Mouse (Mus musculus) erythroblast, embryonic 14.5 days (primary cell): ENCODE measurements around the gene Kazald1. TPM values are rescaled to one million over a fixed set of nuclear protein-coding genes. Genes with fewer than 3 reads are reported as not detected.

Source experiments
- H3K27me3 ChIP-seq: 2 replicates; pipeline ENCODE4 v1.6.1; 2012; ENCODE audit warnings: inconsistent platforms; ENCODE audit not compliant: control insufficient read depth
- H3K36me3 ChIP-seq: 2 replicates; pipeline ENCODE4 v1.6.1; 2012; ENCODE audit warnings: mild to moderate bottlenecking, inconsistent platforms; ENCODE audit not compliant: control insufficient read depth
- H3K4me1 ChIP-seq: 2 replicates; pipeline ENCODE4 v1.6.1; 2012; ENCODE audit warnings: inconsistent platforms; ENCODE audit not compliant: control insufficient read depth
- H3K4me3 ChIP-seq: replicated peaks from 2 replicates; pipeline ENCODE3; 2012; ENCODE audit warnings: moderate library complexity, mild to moderate bottlenecking, inconsistent platforms
- H3K9me3 ChIP-seq: 2 replicates; pipeline ENCODE4 v1.6.1; 2012; ENCODE audit warnings: low read length, inconsistent platforms, mixed read lengths; ENCODE audit not compliant: control insufficient read depth
- GATA1 ChIP-seq: IDR thresholded peaks from 2 replicates; pipeline ENCODE4 v1.6.1; 2012; ENCODE audit warnings: low read length, inconsistent platforms, mixed read lengths
- TAL1 ChIP-seq: IDR thresholded peaks from 3 replicates; pipeline ENCODE4 v1.6.1; 2012; ENCODE audit warnings: low read length, inconsistent platforms, mixed read lengths
- polyA plus RNA-seq: library from polyadenylated mRNA; stranded (reverse); fragments of >175 nt; gene quantifications from 2 replicates; pipeline ENCODE4 v1.2.3, GENCODE M21; 2012

Gene Kazald1
- polyA plus RNA-seq, 1 experiment: not detected

DNA sequence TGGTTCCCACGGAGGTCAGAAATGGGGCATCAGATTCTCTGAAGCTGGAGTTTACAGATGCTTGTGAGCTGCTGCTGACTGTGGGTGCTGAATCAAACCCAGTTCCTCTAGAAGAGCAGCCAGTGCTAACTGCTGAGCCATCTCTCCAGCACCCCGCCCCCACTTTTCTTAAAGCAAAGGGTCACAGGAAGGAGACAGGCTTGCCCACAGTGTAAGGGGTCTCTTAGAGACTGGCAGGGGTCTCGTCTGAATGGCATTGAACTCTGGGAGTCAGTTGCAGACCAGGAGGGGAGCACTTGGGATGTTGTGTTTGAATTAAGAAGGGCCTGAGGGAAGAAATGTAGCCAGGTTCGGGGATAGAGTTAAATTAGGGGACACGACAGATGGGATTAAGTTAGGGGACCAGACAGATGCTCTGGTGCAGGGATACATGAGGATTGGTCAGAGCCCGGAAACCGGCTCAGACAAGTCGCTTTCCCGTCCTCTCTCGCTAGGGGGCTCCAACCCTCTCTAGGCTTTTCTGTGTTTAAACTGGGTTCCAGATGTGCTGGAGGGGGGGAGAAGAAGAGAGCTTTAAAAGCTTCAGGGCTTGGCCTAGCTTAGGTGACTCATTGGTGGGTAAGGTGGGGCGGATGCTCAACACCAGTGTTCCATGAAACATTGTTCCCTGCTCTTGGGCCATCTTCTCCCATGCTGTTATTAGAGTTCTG is 7.0 kb downstream of the Kazald1 start:
- H3K4me1 ChIP-seq: peaks cover 12% of the 10 kb centered on the region
- H3K9me3 ChIP-seq: peaks cover 17% of the 10 kb centered on the region; the same call in 1 of the 2 replicates
- TF ChIP-seq TAL1: no peak
- no peak for TF ChIP-seq GATA1
- no peak overlapping the region for H3K4me3 ChIP-seq
- peaks cover 87% of the 10 kb centered on the region for H3K27me3 ChIP-seq
- H3K36me3 ChIP-seq: no peaks in the 10 kb centered on the region

DNA sequence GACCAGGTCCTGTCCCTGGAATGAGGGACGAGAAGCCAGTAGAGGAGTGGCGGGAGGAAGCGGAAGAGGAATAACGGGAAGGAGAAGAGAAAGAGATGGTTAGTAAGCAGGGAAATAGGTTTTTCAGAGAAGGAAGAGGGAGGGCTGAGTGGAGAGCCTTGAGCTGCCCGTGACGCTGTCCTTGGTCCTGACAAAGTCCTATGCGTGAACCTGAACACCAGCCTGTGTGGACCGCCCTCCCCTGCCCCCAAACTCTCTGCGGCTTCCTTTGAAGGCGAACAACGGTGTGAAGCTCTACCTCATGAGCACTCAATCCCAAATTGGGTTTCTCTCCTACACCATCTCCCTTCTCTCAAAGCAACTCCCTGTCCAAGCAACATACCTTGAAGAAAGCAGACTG is 22.8 kb downstream of the Kazald1 start:
- Histone ChIP-seq H3K4me1 (no peaks in the 10 kb centered on the region), H3K4me3 (no peak overlapping the region), H3K36me3 (no peaks in the 10 kb centered on the region), H3K27me3 (peaks cover 7% of the 10 kb centered on the region), H3K9me3 (no peaks in the 10 kb centered on the region)
- TF ChIP-seq GATA1 (no peak), TAL1 (no peak)

DNA sequence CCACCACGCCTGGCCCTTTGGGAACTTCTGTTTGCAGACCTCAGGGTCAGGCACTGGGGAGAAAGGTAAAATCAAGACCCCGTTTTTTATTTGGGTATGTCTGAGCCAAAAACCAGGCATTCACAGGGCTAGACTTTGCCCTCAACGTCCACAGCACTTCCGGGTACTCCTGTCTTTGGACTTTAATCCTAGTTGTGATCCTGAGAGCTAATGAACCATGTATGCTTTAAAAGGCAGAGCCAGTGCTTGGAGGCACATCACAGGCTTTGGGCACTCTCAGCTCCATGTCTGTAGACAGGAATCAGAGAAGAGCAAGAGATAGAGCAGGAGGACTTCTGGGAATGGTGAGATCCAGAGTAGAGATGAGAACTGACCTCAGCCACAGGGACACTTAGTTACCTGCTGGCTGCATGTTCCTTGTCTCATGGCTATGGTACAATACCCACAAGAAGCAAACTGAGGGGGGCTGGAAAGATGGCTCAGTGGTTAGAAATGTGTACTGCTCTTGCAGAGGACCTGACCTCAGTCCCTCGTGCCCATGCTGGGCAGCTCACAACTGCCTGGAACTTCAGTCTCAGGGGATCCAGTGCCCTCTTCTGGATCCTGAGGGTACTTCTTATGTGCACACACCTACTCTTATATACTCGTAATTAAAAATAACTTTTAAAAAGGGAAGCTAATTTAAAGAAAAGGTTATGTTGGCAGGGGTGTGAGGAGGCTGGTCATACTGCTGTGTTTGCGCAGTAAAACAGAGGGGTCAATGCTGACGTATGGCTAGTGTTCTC is 25.6 kb downstream of the Kazald1 start:
- Histone ChIP-seq H3K27me3 (peaks cover 33% of the 10 kb centered on the region), H3K4me3 (no peak overlapping the region), H3K9me3 (no peaks in the 10 kb centered on the region), H3K36me3 (no peaks in the 10 kb centered on the region), H3K4me1 (no peaks in the 10 kb centered on the region)
- no peak for TF ChIP-seq TAL1
- TF ChIP-seq GATA1: no peak

DNA sequence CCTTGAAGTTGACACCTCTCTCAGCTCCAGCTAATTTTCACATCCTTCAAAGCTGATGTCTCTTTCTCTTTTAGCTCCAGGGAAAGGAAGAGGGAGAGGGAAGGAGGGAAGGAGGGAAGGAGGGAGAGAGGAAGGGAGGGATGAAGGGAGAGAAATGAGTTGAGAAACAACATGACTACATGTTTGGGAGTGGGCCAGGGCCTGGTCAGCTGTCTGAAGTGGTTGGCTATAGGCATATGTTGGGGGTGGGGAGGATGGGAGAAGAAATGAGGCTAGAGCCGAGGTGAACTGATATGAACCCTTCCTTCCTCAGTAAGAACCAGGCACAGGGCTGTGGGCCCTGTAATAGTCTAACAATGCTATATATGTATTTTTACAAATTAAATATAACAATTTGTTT is 30.6 kb downstream of the Kazald1 start:
- TF ChIP-seq TAL1 (no peak), GATA1 (no peak)
- Histone ChIP-seq H3K9me3 (no peaks in the 10 kb centered on the region), H3K27me3 (peaks cover 31% of the 10 kb centered on the region), H3K4me1 (no peaks in the 10 kb centered on the region; the same call in 1 of the 2 replicates), H3K4me3 (no peak overlapping the region), H3K36me3 (no peaks in the 10 kb centered on the region)

DNA sequence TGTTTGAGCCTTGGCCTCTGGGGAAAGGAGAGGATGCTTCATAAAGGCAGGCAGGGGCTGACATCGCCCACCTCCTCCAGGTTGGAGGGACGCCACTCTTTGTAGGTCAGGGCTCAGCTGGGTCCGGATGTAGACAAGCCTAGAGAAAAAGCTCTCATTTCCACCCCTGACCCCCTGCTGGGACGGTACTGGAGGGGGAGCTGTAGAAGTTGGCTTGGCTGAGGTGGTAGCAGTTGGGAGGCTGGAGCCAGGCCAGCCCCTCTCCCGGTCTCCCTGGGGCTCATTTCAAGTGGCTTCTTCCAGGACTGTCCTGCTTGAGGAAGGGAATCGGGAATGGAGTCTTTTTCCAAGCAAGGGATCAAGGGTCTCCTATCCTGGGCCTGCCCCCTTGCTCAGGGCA is 31.6 kb downstream of the Kazald1 start:
- peaks cover 31% of the 10 kb centered on the region for H3K27me3 ChIP-seq
- TF ChIP-seq TAL1 (no peak), GATA1 (no peak)
- no peaks in the 10 kb centered on the region for H3K9me3 ChIP-seq
- no peaks in the 10 kb centered on the region for H3K36me3 ChIP-seq
- no peak overlapping the region for H3K4me3 ChIP-seq
- H3K4me1 ChIP-seq: no peaks in the 10 kb centered on the region; the same call in 1 of the 2 replicates

DNA sequence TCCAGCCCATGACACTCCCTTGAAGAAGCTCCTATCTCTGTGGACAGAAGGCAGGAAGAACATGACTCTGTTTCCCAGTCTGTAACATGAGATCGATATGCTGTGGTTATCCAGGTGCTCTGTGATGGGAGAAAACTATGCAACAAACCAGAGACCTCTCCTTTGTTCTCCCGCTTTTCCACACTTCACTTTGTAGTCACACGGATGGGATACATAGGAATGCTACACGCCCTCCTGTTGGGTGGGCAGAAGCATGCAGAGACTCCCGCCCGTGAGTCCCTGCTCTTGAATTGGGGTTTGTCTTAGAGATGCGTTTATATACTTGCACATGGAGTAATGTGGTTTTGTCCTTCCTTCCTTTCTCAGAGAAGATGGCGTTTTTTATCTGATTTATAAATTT is 35.6 kb downstream of the Kazald1 start:
- Histone ChIP-seq H3K27me3 (peaks cover under 1% of the 10 kb centered on the region; the same call in 1 of the 2 replicates), H3K4me1 (no peaks in the 10 kb centered on the region; the same call in 1 of the 2 replicates), H3K36me3 (no peaks in the 10 kb centered on the region), H3K9me3 (no peaks in the 10 kb centered on the region), H3K4me3 (no peak overlapping the region)
- TF ChIP-seq TAL1: no peak

GRCm38 (mm10) chr19:45112444-45112843 is 37.4 kb downstream of the Kazald1 start:
- no peak for TF ChIP-seq GATA1
- no peaks in the 10 kb centered on the region for H3K27me3 ChIP-seq
- H3K4me1 ChIP-seq: no peaks in the 10 kb centered on the region
- H3K4me3 ChIP-seq: no peak overlapping the region
- H3K9me3 ChIP-seq: no peaks in the 10 kb centered on the region
- H3K36me3 ChIP-seq: no peaks in the 10 kb centered on the region

DNA sequence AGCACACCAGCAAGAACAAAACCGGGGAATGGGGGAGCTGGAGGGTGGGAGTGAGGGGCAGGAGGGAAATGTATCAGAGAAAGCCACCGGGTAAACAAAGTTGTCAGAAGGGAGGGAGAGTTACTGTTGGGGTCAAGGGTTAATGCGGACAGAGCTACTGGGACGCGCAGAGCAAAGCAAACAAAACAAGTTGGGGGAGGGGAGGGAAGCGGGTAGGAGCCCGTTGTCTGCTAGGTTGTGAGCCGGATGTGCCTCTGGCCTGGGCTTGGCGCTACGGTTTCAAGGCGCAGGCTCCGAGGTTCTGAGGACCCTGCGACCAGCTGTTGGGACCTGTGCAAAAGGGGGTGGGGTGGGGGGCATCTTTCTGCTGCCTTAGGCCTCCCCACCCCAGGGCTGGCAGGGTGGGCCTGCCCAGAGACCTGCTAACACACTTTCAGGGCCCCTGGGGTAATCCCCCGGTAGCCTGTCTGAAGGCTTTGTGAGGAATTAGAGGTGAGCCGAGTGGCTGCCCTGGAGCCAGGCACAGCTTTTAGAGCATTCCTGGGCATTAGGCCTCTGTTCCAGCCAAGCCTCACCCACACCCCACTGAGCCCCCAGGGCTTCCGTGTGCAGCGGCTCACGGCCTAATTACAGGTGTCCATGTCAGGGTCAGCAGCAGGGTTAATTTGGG is 38.9 kb downstream of the Kazald1 start:
- Histone ChIP-seq H3K9me3 (no peaks in the 10 kb centered on the region), H3K4me1 (no peaks in the 10 kb centered on the region), H3K4me3 (no peak overlapping the region), H3K27me3 (no peaks in the 10 kb centered on the region), H3K36me3 (no peaks in the 10 kb centered on the region)
- TF ChIP-seq GATA1: no peak
- TF ChIP-seq TAL1: no peak

GRCm38 (mm10) chr19:45114772-45115171 is 39.7 kb downstream of the Kazald1 start:
- TF ChIP-seq GATA1: no peak
- TF ChIP-seq TAL1: no peak
- Histone ChIP-seq H3K4me1 (no peaks in the 10 kb centered on the region), H3K27me3 (no peaks in the 10 kb centered on the region), H3K9me3 (no peaks in the 10 kb centered on the region), H3K36me3 (no peaks in the 10 kb centered on the region), H3K4me3 (no peak overlapping the region)
